Mouse (Mus musculus) liver, postnatal 0 days (tissue): ENCODE data around the gene Akap12. TPM values are rescaled to one million over a fixed set of nuclear protein-coding genes. Genes with fewer than 3 reads are reported as not detected.

Experiments
- ATAC-seq: fragments of 200-750 bp; cut with Nextera tagmentation; 2 replicates; pipeline ENCODE4 v1.8.0; 2017; ENCODE audit warnings: mild to moderate bottlenecking, moderate library complexity
- DNase-seq: peaks from one replicate; pipeline ENCODE4 v3.0.0-alpha.2; 2016
- H3K27ac ChIP-seq: fragments of 300-500 bp; sonication (generic); 2 replicates; pipeline ENCODE4 v1.5.1; 2014; ENCODE audit warnings: antibody characterized with exemption, moderate library complexity, mild to moderate bottlenecking, low read depth
- H3K27me3 ChIP-seq: fragments of 300-500 bp; sonication (generic); 2 replicates; pipeline ENCODE4 v1.6.1; 2014; ENCODE audit warnings: low read length, control low read depth, mixed read lengths; ENCODE audit not compliant: insufficient read depth
- H3K36me3 ChIP-seq: fragments of 300-500 bp; sonication (generic); replicated peaks from 2 replicates; pipeline ENCODE4 v1.6.1; 2014; ENCODE audit warnings: mild to moderate bottlenecking, control low read depth, low read length, moderate library complexity, mixed read lengths; ENCODE audit not compliant: insufficient read depth
- H3K4me1 ChIP-seq: fragments of 300-500 bp; sonication (generic); 2 replicates; pipeline ENCODE4 v1.6.1; 2014; ENCODE audit warnings: antibody characterized with exemption, mild to moderate bottlenecking, control low read depth; ENCODE audit not compliant: insufficient read depth
- H3K4me2 ChIP-seq: fragments of 300-500 bp; sonication (generic); 2 replicates; pipeline ENCODE4 v1.6.1; 2014; ENCODE audit warnings: low read depth, mild to moderate bottlenecking, low read length, moderate library complexity, mixed read lengths
- H3K4me3 ChIP-seq: fragments of 300-500 bp; sonication (generic); 2 replicates; pipeline ENCODE4 v1.5.1; 2014; ENCODE audit warnings: low read depth, low read length
- H3K9ac ChIP-seq: fragments of 300-500 bp; sonication (generic); replicated peaks from 2 replicates; pipeline ENCODE4 v1.6.1; 2014; ENCODE audit warnings: mild to moderate bottlenecking, moderate library complexity
- H3K9me3 ChIP-seq: fragments of 300-500 bp; sonication (generic); 2 replicates; pipeline ENCODE4 v1.6.1; 2016; ENCODE audit warnings: mild to moderate bottlenecking, control low read depth, low read length, mixed read lengths
- CTCF ChIP-seq: sonication (generic); IDR thresholded peaks from 2 replicates; pipeline ENCODE4 v1.5.1; 2016; ENCODE audit warnings: antibody characterized with exemption, low read depth
- EP300 ChIP-seq: IDR thresholded peaks from 2 replicates; pipeline ENCODE4 v1.6.1; 2016; ENCODE audit warnings: antibody characterized with exemption, low read depth, mild to moderate bottlenecking
- WGBS: fragments of 180-500 bp; shearing (Covaris S2); extraction: QIAGEN DNeasy Blood & Tissue Kit; methylation state at CpG from one replicate; pipeline ENCODE4 v1.1.7; 2014; ENCODE audit not compliant: insufficient replicate concordance; 5-methylcytosine and 5-hydroxymethylcytosine counted together
- polyA plus RNA-seq: library from polyadenylated mRNA; unstranded; fragments of >200 nt; fragmentation: Nextera tagmentation; extraction: Ambion mirVana; gene quantifications from 2 replicates; pipeline ENCODE4 v1.2.1, GENCODE M21; 2015

Akap12 gene
- polyA plus RNA-seq, 1 experiment from 2014 or later = 3.9 TPM

DNA sequence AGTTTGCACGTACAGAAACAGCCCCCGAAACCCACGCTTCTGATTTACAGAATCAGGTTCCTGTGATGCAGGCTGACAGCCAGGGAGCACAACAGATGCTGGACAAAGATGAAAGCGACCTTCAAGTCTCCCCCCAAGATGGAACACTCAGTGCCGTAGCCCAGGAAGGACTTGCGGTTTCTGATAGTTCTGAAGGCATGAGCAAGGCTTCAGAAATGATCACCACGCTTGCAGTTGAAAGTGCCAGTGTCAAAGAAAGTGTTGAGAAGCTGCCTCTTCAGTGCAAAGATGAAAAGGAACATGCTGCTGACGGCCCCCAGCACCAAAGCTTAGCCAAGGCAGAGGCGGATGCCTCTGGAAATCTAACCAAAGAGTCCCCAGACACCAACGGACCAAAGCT lies 91.3 kb downstream of the Akap12 start:
- no peak for TF ChIP-seq CTCF
- no peak for TF ChIP-seq EP300
- H3K4me3 ChIP-seq = no peak overlapping the region
- no peaks in the 10 kb centered on the region for H3K4me1 ChIP-seq
- ATAC-seq (no peak), DNase-seq (no peak)
- H3K9ac ChIP-seq = no peak overlapping the region
- H3K9me3 ChIP-seq = peaks cover under 1% of the 10 kb centered on the region; the same call in 1 of the 2 replicates
- no peak overlapping the region for H3K4me2 ChIP-seq
- 82% methylated on average over 10 of the region's 10 CpGs for WGBS
- no peak overlapping the region for H3K27ac ChIP-seq
- 0 out of 2 replicates have a peak, but pooled peaks cover 10% of the 10 kb centered on the region for H3K36me3 ChIP-seq
- no peaks in the 10 kb centered on the region for H3K27me3 ChIP-seq

- peaks cover 2% of the 10 kb centered on the region; the same call in 1 of the 2 replicates for H3K36me3 ChIP-seq
- no peak for TF ChIP-seq EP300
- no peak for TF ChIP-seq CTCF
- no peak overlapping the region for H3K4me3 ChIP-seq
- H3K9ac ChIP-seq = no peak overlapping the region
- WGBS = 81% methylated on average over 3 of the region's 3 CpGs
- no peak overlapping the region for H3K4me2 ChIP-seq
- ATAC-seq (no peak), DNase-seq (no peak)
- H3K4me1 ChIP-seq = no peaks in the 10 kb centered on the region
- no peaks in the 10 kb centered on the region for H3K27me3 ChIP-seq
- H3K27ac ChIP-seq = no peak overlapping the region
- peaks cover 7% of the 10 kb centered on the region; the same call in 1 of the 2 replicates for H3K9me3 ChIP-seq
Observed at GRCm38 (mm10) chr10:4364618-4365017, 98.4 kb downstream of the Akap12 start.

DNA sequence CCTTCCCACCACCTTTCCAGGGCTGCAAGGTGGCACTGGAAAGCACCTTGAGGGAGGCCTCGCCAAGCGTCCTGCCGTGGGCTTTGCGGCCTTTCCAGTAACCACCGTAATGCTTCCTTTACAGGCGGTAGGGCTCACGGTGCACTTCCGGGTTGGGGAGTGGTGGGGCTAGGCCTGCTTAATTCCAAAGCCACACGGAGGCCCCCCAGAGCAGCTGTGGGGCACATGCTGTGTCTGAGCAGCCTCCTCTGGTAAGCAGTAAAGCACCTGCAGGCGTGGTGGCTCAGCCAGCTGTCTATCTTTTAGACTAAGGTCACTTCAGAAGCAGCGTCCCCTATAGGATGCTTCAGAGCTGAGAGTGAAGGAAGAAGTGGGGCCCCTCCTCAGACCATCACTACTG lies 103.9 kb downstream of the Akap12 start:
- Histone ChIP-seq H3K4me3 (no peak overlapping the region), H3K27me3 (no peaks in the 10 kb centered on the region), H3K27ac (no peak overlapping the region), H3K4me1 (no peaks in the 10 kb centered on the region), H3K4me2 (no peak overlapping the region), H3K9ac (no peak overlapping the region), H3K9me3 (no peaks in the 10 kb centered on the region), H3K36me3 (peaks cover 23% of the 10 kb centered on the region)
- 88% methylated on average over 11 of the region's 11 CpGs for WGBS
- TF ChIP-seq EP300 (no peak), CTCF (no peak)
- DNase-seq = no peak
- no peak for ATAC-seq

DNA sequence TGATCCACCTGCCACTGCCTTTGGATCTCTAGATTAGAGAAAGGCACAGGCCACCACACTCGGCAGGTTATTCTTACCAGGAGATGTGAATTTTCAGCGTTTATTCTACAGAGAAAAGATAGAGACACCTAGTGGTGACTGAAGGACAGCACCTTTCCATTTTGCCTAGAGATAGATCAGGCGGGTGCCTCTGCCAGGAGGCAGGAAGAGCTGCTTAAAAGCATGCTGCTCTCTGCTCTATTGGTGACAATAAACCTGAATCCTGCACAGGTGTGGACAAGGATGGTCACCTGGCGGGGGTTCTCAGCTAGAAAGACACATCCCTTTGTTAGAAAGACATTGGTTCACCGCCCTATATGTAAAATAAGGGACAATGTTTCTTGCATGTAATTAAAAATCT lies 105.8 kb downstream of the Akap12 start:
- Histone ChIP-seq H3K9me3 (no peaks in the 10 kb centered on the region), H3K27ac (no peak overlapping the region), H3K4me1 (no peaks in the 10 kb centered on the region), H3K4me3 (no peak overlapping the region), H3K9ac (no peak overlapping the region), H3K27me3 (no peaks in the 10 kb centered on the region), H3K36me3 (peaks cover 20% of the 10 kb centered on the region), H3K4me2 (no peak overlapping the region)
- DNase-seq (no peak), ATAC-seq (no peak)
- WGBS = 48% methylated on average over 5 of the region's 5 CpGs
- TF ChIP-seq CTCF (peak; percentile 62), EP300 (no peak)

DNA sequence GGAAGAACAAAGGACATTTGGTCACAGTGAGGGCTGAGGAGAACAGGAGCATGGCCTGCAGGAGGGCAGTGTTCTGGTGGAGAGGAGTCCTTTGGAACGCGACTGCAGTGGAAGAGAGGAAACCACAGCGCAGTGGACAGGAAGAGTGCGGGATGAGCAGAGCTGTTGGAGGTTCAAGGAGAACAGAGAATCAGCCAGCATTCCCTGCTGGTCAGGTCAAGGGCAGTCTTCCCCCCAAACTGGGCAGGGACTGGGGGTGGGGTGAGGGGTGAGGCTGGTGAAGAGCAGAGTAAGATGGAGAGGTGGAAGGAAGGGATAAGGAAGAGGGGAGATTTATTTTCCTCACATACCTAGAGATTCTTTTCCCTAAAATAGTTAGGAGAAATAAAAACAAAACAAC lies 107.4 kb downstream of the Akap12 start:
- no peak for TF ChIP-seq CTCF
- TF ChIP-seq EP300 = no peak
- 72% methylated on average over 4 of the region's 4 CpGs for WGBS

DNA sequence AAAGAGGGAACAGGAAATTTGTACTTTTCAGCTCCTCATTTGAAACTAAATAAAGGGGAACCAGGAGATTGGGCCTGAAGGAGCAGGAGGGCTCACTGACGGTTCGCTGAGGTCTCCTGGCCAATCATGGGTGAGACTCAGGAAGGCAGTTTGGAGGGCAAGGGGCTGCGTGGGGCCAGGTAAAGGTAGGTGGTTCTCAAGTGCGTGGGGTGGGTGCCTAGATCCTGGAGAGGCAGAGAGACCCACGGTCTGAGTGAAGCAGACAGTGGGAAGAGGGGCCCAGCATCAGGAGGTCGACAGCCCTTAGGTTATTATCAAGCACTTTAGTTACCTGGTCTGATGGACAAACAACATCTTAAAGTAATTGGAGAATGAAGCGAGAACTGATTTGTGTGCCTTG lies 108.1 kb downstream of the Akap12 start:
- H3K4me2 ChIP-seq = no peak overlapping the region
- no peaks in the 10 kb centered on the region for H3K4me1 ChIP-seq
- 82% methylated on average over 7 of the region's 7 CpGs for WGBS
- DNase-seq (no peak), ATAC-seq (no peak)
- no peaks in the 10 kb centered on the region for H3K27me3 ChIP-seq
- peaks cover 20% of the 10 kb centered on the region for H3K36me3 ChIP-seq
- no peak overlapping the region for H3K4me3 ChIP-seq
- TF ChIP-seq CTCF (no peak), EP300 (no peak)
- H3K9ac ChIP-seq = no peak overlapping the region
- no peaks in the 10 kb centered on the region for H3K9me3 ChIP-seq
- H3K27ac ChIP-seq = no peak overlapping the region

More for the DNA sequence above, 107.4 kb downstream of the Akap12 start:
- Histone ChIP-seq H3K4me1 (no peaks in the 10 kb centered on the region), H3K27ac (no peak overlapping the region), H3K4me2 (no peak overlapping the region), H3K27me3 (no peaks in the 10 kb centered on the region), H3K9ac (no peak overlapping the region), H3K36me3 (peaks cover 20% of the 10 kb centered on the region), H3K9me3 (no peaks in the 10 kb centered on the region), H3K4me3 (no peak overlapping the region)
- DNase-seq (no peak), ATAC-seq (no peak)

- no peaks in the 10 kb centered on the region for H3K9me3 ChIP-seq
- ATAC-seq = no peak
- DNase-seq = no peak
Observed at GRCm38 (mm10) chr10:4374734-4375133, 108.6 kb downstream of the Akap12 start.

More at GRCm38 (mm10) chr10:4374734-4375133, 108.6 kb downstream of the Akap12 start:
- no peaks in the 10 kb centered on the region for H3K4me1 ChIP-seq
- H3K27ac ChIP-seq = no peak overlapping the region
- TF ChIP-seq CTCF (no peak), EP300 (no peak)
- no peak overlapping the region for H3K4me2 ChIP-seq
- 77% methylated on average over 4 of the region's 4 CpGs for WGBS
- peaks cover 20% of the 10 kb centered on the region for H3K36me3 ChIP-seq
- H3K4me3 ChIP-seq = no peak overlapping the region
- H3K9ac ChIP-seq = no peak overlapping the region
- H3K27me3 ChIP-seq = no peaks in the 10 kb centered on the region
